Mouse (Mus musculus): ENCODE measurements around the gene Scgb1a1.

DNA sequence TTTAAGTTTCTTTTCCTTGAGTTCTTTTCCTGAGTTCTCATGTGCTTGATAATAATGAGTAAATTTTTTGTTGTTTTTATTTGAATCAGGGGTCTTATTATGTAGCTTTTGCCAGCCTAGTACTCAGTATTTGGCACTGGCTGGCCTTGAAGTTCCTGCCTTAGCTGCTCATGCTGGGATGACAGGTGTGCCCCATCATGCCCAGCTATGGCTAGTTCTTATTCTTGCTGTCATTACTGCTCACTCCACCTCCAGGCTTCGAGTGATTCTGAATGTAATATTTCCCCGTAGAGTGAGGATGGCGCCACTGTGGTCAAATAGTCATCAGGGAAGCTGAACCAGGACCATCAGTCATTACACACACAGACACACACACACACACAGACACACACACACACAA is 23.9 kb downstream of the Scgb1a1 start:
- TF ChIP-seq GATA1 (IDR thresholded peaks at IDR 0.05; ENCODE audit: low read length) (no peak), TAL1 (IDR thresholded peaks at IDR 0.05; ENCODE audit: low read length) (no peak)
